Mouse (Mus musculus): Measurements from ENCODE around the gene Tmem39b.
A peak's percentile ranks its signal among the peaks of the same experiment; 100 is the strongest.
"Not testable (repeated sequence)": the region's sequence is repeated elsewhere in the genome, so short reads cannot be mapped to it uniquely, and the experiment has no call there.

Gene Tmem39b

DNA sequence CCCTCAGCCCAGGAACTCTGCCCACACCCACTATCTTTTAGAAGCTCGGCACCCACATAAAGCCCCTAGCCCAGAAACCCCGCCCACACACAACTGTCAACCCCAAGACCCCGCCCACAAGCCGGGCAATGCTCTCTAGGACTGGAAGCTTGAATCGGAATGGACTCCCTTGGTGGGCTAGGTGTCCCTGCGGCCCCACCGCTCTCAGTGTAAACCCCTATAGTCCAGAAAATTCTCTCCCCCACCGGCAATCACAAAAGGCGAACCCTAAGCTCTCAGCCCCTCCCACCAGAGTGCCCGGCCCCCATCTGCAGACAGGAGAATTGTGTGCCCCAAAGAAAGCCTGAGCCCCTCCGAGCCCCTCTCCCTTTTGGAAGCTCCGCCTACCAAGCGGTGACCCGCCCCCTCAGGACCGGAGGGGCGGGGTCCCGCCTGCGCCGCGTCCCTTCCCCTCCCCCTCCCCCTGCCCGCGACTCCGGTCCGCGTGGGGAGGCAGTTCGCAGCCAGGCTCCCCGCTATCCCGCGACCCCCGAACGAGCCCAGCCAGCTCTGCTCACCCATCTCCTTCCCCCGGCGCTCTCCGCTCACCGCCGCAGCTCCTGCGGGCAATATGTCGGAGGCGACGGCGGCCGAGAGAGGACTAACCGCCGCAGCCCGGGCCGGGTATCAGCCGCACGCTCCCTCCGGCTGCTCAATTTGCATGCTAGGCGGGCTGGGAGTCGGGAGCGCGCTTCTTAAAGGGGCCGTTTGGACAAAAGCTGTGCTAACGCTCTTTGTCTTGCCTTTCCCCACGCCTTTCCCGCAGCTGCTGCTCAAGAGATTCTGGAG lies at the start of gene Tmem39b:
Gene Tmem39b, minus strand, starts transcription at position 681 of the 828 bp plus-strand sequence.
- peak; percentile 92 for DNase-seq (ENCODE audit: low read depth, low spot score)

DNA sequence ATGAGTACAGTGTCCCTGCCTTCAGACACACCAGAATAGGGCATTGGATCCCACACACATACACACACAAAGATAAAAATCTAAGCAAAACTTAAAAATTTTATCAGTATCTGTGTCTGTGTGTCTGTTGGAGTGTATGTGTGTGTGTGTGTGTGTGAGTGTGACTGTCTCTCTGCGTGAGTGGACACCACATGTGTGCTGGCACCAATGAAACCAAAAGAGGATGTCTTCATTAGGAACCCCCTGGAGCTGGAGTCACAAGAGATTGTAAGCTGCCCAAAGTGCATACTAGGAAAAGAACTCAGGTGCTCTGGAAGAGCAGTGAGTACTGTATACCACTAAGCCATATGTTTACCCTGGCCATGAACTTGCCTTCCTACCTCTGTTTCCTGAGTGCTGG lies 49.5 kb upstream of the Tmem39b start:
- DNase-seq (ENCODE audit: low read depth, low spot score), result no peak

DNA sequence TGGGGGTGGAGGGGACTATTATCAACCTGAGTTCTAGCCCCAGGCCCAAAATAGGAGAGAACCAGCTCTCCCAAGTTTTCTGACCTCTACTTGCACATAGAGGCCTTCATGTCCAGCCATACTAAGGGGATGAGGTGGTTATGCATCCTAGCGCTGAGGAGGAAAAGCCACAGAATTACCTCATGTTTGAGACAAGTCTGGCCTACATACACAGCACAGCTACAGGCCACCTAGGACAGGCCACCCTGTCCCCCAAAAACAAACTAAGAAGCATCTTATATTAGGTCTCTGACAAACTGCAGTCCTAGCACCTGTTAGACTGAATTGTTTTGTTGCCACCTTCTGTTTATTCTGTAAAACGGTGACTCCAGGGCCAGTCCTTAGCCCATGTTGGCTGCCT lies 46.9 kb upstream of the Tmem39b start:
- no peak for DNase-seq (ENCODE audit: low read depth, low spot score)

DNA sequence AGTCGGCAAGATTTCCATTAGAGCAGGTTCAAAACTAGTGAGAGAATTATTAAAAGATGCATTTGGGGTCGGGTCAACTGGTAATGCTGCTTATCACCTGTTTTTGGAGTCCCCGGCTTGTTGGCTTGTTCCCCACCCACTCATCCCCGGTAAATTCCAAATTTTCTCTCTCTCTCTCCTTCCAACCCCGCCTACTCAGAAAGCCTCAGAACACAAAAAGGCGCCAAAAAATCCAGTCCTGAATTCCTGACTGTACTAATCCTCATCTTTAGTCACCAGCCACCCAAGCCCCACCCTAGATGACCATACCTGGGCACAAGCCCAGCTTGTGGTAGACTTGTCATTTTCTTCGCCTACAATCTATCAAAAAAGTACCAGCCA lies 46.4 kb upstream of the Tmem39b start:
- DNase-seq (ENCODE audit: low read depth, low spot score), result no peak

DNA sequence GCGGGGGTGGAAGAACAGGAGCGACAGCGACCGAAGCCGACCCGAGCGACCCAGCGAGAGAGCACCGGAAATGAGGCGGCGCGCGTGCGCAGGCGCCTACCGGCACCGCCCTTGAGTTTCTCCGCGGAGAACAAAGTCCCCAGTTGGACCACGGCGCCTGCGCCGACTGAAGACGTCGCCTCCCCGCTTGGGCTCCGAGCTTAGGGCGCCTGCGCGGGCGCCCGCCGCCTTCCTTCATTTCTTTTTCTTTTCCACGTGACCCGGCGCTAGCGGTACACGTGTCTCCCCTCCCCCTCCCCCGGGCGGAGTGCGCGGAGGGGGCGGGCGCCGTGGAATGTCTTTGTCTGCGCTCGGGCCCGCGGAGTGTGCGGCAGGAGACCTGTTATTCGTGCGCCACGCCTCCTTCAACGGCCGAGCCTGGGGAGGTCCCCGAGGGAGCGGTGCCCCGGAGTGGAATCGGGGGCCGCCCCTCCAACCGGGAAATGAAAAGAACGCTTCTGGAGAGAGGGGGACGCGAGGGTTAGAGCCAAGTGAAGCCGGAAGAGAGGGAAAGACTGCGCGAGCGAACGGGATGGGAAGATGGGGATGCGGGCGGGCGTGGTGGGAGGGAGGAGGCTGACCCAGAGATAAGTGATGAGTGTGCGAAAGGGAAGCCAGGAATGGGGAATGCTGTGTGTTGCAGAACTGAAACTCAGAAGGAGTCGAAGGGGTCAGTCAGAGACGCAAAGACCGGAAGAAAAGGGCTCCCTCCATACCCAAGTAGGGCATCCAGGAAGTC lies 45.8 kb upstream of the Tmem39b start, which contains the start of gene Khdrbs1:
Gene Khdrbs1, minus strand, starts transcription at position 72 of the 778 bp plus-strand sequence.
- DNase-seq (ENCODE audit: low read depth, low spot score), result peak; percentile 99

DNA sequence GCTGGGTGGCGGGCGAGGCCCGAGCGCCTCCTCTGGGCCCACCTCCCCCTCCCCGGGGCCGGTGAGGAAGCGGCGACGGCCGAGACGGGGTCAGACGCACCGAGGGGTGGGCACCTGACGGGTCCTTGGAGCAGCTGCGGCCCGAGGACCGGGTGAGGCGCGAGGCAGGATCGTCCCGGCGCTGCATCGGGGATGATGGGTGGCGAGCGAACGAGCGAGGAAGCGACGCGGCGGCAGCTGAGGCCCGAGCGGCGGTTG lies 45.3 kb upstream of the Tmem39b start:
- no peak for DNase-seq (ENCODE audit: low read depth, low spot score)

DNA sequence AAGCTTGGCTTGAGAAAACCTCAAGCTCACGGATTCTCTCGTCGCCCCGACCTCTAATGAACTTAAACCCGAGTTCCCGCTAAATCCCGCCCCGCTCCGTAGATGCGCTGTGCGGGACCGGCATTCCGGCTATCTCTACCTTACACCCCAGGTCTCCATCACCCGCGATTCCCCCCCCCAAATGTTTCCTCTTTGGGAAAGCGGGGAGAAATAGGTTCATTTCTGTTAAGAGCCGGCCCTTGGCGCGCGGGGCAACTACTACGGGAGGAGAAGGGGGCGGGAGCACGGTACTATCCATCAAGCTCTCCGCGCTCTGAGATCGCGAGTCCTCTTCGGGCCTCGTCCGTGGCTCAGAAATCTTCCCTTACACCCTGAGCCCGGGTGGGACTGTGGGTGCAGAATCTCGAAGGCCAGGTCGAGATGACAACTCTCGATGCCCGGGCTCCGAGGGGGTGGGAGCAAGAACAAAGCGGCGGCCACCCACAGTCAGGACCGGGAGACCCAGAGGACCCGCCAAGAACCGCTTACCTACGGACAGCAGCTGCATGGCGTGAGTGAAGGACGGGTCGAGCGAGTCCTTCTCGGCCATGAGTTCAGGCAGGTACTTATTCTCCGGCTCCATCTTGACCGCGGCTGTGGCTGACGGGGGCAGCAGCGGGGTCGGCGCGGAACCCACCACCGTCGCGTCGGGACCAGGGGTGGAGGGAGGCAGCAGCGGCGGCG lies 44.8 kb upstream of the Tmem39b start:
- DNase-seq (ENCODE audit: low read depth, low spot score), result peak; percentile 61

DNA sequence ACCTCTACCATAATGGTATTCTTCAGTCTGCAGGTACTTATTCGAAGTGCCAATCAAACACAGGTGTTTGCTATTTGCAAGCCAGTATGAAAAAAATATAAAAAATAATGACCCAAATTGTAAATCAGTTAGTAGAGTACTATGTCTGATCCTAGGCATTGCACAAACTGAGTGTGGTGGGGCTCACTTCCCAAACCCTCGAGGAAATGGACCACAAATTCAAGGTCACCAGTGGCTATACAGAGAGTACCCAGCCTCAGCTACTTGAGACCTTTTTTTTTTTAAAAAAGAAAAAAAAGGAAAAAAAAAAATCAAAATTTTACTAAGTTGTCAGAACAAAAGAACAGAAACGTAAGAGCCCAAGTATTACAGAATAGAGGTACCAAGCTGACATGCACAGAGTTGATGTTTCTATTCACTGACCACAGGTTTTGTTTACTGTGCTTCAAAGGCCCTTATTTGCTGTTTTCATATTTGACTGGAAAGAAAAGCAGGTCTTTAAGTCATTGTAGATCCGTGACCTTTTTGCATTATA lies 42.5 kb upstream of the Tmem39b start:
- peak; percentile 34 for DNase-seq (ENCODE audit: low read depth, low spot score)

DNA sequence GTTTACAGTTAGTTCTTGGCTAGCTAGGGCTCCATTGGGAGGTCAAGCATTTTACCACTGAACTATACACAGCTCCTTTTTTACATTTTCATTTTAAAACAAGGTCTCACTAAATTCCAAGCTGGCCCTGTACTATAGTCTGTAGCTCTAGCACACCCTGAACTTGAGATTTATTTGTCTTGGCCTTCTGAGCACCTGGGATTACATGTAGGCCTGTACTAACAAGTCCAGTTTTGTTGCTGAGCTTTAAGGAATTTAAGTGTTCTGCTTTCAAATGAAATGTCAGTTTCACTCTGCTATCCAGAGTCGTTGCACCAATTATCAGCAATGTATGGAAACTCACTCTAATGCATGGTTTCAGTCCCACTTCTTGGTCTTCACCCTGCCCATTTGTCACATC lies 39.5 kb upstream of the Tmem39b start:
- DNase-seq (ENCODE audit: low read depth, low spot score), result no peak

DNA sequence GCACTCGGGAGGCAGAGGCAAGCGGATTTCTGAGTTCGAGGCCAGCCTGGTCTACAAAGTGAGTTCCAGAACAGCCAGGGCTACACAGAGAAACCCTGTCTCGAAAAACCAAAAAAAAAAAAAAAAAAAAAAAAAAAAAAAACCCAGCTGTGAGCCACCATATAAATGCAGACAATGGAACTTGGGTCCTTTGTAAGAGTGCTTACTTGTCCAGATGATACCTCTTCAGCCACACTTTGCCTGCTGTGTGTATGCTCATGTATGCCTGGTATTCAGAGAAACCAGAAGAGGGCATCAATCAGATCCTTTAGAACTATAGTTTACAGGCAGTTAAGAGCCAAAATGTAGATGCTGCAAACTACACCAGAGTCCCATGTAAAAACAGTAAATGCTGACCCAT lies 38.8 kb upstream of the Tmem39b start:
- not testable (repeated sequence) for DNase-seq (ENCODE audit: low read depth, low spot score)

DNA sequence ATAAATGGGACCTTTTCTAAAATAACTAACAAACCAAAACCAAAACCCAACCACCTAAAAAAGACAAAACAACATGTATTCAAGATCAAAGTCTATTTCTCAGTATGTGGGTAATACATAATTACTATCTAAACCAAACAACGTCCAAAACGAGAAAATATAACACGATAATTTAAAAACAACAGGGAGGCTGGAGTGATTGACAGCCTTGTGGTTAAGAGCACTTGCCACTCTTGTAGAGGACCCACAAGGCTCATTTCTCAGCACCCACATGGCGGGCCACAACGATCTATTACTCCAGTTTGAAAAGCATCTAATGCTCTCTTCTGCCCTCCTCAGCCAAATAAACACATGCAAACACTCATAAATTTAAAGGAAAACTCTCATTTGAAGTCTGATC lies 34.8 kb upstream of the Tmem39b start:
- DNase-seq (ENCODE audit: low read depth, low spot score), result peak; percentile 48

DNA sequence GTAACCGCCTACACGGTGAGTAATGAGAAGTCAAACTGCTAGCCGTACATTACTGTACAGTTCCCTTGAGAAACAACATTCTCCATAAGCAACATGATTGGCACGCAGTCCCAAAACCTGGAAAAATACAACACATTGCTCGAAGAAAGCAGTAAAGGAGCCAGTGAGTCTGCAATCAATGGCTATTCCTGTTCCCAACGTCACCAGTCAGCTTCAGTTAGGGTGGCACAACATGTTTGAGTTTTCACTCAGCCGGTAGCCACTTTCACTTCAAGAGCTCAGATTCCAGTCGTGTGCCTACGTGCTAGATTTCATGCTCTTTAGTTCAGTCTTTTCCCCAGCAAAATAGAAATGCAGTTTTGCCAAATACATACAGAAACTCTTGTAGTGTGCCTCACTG lies 19.7 kb upstream of the Tmem39b start:
- DNase-seq (ENCODE audit: low read depth, low spot score), result no peak

DNA sequence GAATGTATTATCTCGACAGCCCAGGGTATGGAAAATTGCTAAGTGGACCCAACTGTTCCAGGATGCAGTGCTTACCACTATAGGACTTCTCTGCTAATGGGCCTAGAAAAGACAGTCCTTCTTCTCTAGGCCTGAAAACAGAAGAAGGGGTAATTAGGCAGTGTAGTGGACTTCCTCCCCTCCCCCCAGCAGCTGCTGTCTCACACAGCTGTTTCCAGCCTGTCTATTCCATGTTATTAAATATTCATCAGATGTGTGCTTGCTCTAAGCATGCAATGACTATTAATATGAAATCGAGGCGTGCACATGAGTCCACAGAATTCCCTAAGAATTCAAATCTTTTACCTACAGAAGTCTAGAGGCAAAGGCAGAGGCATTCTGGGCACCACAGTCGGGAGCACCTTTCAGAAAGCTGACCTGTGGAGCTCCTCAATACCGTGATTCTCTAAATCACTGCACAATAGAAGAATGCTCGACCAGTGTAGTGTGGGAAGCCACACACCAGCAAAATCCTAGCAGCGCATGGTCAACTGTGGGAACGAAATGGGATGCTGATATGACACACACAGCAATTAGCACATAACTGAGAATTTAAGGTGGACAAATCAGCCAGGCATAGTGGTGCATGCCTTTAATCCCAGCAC lies 13.0 kb upstream of the Tmem39b start:
- DNase-seq (ENCODE audit: low read depth, low spot score), result no peak

DNA sequence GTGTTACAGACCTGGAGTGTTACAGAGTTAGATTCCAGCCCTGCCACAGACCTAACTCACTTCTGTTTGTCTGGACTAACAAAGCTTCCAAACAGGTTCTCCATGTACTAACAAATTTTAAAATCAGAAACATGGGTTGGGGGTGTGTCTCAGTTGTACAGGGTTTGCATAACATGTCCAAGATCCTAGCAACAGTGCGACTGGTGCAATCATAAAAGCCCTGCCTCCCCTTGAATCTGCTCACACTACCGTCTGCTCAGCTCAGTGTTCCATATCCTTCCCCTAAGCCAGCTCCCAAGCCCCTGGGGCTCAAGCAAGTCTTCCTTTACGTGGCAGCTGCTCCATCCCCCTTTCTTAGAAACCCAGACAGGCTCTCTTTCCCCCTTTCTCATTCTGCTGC lies 10.1 kb upstream of the Tmem39b start:
- no peak for DNase-seq (ENCODE audit: low read depth, low spot score)

DNA sequence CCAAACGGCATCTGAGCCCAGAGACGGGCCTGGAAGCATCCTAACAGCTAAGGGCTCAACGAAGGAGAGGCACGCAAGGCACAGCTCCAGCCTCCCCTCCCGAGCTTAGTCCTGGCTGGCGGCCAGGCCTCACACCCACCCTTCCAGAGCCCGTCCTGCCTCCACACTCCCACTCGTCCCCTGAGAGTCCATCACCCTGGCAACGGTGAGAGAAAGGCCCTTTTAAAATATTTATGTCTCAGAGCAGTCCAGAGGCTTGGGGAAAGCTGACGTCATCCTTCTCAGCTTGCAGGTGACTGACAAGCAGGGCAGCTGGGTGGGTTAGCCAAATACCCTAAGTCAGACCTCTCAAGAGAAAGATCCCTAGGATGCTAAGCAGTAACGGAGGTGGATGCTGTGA lies 5.8 kb upstream of the Tmem39b start:
- no peak for DNase-seq (ENCODE audit: low read depth, low spot score)

DNA sequence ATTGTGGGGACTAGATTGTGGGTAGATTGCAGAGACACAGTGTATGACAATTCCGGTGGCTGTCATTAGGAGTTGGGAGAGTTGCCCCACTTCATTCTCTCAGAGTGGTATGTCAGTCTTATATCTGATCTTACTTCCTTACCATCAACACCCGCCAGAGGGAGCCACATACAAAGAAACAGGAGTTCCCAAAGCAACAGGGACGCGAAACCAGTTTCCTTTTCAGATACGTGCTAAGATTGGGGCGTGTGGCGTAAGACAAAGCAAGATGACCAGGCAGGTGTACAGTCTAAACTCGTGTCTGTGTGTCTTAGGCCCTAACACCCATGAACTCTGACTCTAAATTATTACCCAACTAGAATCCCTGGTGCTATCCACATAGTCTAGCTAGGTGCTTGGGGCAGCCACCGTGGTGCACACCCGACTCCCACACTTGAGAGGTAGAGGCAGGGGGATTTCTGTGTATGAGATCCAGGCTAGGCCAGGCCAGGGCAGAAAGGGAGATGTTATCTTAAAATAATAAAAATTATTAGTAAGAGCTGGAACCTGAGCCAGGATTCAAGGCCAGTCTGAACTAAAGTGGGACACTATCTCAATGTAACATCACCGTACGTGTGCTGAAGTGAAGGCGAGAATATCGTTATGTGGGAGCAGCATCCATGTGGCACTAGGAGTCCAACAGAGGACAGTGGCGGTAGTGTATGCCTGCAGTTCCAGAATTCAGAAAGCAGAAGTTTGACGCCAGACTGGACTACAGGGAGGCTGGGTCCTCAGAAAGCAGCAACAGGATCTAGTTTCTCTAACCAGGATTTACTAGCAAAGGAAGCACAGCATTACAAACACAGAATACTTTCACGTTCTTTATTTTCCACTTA lies 5.1 kb upstream of the Tmem39b start:
- DNase-seq (ENCODE audit: low read depth, low spot score), result peak; percentile 92

DNA sequence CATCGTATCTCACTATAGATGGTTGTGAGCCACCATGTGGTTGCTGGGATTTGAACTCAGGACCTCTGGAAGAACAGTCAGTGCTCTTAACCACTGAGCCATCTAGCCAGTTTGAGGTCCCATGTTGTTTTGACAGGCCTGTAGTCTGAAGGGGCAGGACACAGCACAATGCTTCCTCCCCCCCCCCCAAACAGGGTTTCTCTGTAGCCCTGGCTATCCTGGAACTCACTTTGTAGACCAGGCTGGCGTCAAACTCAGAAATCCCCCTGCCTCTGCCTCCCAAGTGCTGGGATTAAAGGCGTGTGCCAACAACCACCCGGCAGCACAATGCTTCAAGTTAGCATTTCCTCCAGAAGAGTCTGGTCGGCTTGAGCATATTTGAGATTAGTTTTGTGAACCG lies 4.0 kb upstream of the Tmem39b start:
- not testable (repeated sequence) for DNase-seq (ENCODE audit: low read depth, low spot score)

DNA sequence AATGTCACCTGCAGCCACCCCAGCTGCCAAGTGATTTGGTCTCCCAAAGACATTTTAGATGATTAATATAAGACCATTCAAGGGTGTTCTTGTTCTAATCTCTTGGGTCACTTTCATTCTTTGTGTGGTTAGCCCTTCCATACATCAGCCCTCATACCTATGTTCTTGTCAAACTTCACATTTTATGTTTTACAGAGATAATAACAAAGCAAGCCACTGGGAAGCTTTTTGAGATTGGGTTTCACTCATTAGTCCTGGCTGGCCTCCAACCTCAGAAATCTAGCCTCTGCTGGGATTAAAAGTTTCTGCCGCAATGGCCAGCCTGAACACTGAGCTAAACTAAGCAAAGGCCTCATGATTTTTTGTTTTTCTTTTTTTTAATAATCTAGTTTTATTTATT lies 3.6 kb upstream of the Tmem39b start:
- no peak for DNase-seq (ENCODE audit: low read depth, low spot score)

DNA sequence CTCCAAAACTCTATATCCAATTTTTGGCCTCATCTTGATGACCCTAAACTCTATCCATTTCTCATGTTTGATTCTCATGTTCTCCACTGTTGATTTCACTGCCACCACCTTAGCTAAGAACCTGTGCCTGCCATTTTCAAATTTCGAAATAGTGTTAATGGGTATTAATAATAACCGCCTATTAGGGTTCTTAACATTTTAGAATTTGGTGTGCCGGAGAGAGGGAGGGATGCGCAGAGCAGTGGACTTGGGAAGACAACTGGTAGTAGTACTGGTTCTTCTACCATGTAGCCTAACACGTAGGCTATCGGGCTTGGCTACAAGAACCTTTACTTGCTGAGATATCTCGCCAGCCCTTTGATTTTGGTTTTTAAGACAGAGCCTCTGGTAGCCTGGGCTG lies 553 bp upstream of the Tmem39b start:
- DNase-seq (ENCODE audit: low read depth, low spot score), result no peak

DNA sequence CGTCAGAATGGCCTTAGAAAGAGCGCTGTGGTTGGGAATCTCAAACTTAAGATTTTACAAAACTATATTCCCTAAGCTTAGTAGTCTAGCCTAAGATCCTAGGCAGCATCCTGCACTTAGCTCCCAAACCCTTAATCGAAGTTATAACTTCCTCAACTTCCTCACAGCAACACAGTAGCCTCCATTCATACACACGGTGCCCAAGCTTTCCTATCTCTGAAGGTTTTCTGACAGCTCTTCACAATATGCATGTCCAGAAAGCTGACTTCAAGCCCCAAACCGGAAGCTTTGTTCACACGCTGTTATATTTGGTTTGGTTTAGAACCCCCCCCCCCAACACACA lies 852 bp downstream of the Tmem39b start:
- DNase-seq (ENCODE audit: low read depth, low spot score), result no peak

DNA sequence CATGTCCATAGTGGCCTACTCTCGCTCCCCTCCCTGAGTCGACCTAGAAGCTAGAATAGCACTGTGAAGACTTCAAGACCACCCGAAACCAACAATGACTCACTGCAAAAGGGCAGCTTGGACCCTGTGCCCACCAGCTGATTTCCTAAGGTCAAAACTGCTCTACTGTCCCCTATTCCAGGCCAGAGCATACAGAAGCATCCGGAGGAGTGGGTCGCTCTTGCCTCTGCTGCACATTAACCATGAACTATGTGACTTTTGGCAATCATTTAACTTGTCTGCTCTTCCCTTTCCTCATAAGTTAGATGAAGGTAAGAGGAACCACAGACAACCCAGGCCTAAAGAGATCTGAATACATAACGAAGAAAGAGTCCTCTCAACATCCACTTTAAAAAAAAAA lies 12.1 kb downstream of the Tmem39b start:
- no peak for DNase-seq (ENCODE audit: low read depth, low spot score)

Data from CD4-positive, CD25-positive, alpha-beta regulatory T cell, adult 2 months (primary cell).